Mouse (Mus musculus) CH12F3 (cell line): ENCODE measurements around the gene Fam129c.

Source experiments
- in situ Hi-C: fragments of 300-500 bp; cut with MboI; formaldehyde crosslinking; loops from 2 replicates; pipeline ENCODE4 v1.14.3; 2020; ENCODE audit warnings: low sequenced_read_pairs

Gene Fam129c

DNA sequence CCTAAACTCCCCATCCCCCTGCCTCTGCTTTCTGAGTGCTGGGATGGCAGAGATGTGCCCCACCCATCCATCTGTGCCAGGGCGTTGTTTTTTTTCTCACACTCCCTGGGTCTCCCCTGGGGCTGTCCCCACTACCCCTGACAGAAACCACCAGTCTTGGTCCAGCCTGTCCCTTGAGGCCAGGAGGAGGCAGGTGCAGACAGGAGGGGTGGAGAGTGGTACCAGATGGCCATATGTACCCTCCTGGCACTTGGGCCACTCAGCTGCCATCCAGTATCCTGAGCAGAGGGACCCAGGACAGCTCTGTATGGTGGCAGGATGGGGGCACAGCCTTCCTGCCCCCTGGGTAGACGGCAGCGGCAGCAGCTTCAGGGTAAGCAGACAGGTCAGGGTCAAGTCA lies at the start of gene Fam129c:
Gene Fam129c (plus strand): TSS at position 198 of the 400 bp plus-strand sequence.
- in situ Hi-C loops, result no loop called here

- in situ Hi-C loops, result no loop called here
Measured at GRCm38 (mm10) chr8:71550754-71551153, 46.7 kb upstream of the Fam129c start.

DNA sequence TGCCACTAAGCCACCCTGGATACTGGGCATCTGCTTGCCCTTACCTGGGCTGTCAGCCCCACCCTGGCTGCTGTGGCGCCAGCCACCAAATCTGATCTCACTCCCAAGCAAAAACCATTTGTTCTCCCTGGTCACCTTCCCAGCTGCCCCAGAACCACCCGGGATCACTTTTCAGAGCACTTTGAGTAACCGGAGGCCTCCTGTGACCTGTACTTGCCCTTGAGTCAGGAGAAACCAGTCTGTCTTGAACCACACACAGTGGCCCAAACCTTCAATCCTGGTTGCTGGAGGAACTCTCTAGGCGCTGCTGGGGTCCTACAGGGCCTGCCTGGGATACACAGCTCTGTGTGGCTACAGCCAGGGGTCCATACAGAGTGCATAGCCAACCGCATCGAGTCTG lies 44.7 kb upstream of the Fam129c start:
- in situ Hi-C loops, result no loop called here

GRCm38 (mm10) chr8:71554001-71554400 lies 43.4 kb upstream of the Fam129c start:
- in situ Hi-C loops, result no loop called here

GRCm38 (mm10) chr8:71554644-71555043 lies 42.8 kb upstream of the Fam129c start:
- in situ Hi-C loops, result no loop called here

DNA sequence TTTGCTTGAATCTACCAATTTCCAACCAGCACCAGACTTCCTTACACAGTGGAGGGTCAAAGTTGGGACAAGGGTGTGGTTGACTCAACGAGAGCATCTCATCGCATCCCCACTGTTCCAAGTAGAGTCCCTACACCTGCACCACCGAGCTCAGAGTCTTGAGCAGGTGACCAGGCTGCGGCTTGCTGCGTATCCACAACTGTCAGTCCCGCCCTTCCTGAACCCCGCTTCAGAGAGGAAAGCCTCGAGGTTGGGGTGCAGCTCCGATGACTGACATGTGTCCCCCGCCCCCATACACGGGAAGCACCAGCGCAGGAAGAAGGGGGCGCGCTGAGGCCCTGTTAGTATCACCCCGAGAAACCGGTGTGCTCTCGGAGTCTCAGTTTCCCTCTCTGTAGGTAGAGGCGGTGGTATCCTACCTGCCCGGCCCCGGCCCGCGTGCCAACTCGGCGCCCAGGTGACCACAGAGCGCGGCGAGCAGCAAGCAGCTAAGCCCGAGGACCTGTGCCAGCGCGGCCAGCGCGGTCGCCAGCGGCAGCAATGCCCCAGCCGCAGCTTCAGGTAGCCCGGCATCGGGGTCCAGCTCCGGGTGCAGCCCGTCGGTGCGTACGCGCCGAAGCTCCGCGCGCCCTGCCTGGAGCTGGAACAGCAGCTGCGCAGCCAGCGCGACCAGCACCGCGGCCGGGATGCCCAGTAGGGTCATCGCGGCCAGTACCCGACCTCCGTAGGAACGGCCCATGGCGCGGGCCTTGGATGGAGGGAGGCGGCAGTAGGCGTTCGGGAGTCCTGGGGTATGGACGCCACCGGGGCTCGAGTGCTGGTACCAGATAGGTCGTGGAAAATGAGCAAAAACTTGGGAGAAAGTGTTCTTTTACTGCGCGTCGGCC lies 39.1 kb upstream of the Fam129c start, which contains the start of gene Tmem221:
Gene Tmem221 (minus strand): TSS at position 801 of the 887 bp plus-strand sequence.
- in situ Hi-C loops, result no loop called here

DNA sequence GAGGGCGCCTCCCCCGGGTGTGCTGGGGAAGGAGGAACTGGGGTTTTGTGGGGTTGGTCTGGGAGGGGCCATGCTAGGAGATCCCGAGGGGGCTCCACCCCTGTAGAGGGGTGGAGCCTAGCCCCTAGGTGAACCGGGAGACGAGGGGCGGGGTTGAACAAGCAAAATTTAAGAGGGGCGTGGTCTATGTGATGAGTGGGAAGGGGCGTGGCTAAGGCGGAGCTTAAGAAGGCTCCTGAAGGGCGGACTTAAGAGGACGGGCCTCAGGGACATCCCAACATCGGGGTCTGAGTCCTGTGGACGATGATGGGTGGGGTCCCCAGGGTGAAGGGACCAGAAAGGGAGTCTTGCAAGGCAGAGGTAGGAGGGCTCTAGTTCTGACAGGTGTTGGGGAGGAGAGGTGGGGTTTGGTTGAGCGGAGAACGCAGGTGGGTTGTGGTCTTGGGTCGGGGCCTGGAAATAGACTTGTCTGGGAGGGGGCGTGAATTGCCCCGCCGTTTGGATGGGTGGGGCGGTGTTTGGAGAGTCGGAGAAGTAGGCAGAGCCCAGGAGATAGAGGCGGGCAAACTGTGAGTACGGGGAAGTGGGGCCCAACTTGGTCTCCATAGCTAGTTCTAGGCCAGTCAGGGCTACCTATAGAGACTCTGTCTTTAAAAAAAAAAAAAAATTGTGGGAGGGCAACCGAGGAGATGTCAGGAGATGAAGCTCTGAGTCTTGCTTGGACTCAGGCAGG lies 38.3 kb upstream of the Fam129c start:
- in situ Hi-C loops, result no loop called here

DNA sequence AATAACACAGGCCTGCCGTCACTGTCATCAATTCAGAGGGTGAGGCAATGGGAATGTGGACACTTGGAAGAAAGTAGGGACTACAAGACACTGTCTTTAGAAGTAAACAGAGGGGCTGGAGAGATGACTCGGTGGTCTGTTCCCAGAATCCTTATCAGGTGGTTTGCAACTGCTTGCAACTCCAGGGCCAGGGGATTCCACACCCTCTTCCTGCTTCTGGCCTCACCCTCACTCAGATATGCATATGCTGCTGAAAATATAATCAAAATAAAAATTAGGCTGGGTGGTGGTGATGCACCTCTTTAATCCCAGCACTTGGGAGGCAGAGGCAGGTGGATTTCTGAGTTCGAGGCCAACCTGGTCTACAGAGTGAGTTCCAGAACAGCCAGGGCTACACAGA lies 37.4 kb upstream of the Fam129c start:
- in situ Hi-C loops, result loop anchor here (10.0 kb wide), 1 partner anchor 95 kb away; no protein-coding TSS in a partner anchor

DNA sequence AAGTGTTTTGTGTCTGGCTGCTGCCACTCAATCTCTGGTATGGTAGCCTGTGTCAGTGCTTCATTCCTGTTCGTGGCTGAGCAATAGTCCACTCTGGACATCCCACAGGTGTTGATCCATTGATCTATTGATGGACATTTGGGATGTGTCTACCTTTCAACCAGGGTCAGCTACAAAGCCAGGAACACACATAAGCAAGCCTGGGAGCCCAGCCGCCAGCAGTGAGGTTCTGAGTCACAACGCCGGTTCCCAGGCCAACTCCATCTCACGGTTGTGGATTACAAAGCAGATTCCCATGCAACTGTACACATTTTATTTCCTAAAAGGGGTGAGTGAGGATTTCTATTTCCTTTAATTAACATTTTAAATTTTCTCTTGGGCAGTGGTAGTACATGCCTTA lies 36.7 kb upstream of the Fam129c start:
- in situ Hi-C loops, result loop anchor here (10.0 kb wide), 1 partner anchor 94 kb away; no protein-coding TSS in a partner anchor

DNA sequence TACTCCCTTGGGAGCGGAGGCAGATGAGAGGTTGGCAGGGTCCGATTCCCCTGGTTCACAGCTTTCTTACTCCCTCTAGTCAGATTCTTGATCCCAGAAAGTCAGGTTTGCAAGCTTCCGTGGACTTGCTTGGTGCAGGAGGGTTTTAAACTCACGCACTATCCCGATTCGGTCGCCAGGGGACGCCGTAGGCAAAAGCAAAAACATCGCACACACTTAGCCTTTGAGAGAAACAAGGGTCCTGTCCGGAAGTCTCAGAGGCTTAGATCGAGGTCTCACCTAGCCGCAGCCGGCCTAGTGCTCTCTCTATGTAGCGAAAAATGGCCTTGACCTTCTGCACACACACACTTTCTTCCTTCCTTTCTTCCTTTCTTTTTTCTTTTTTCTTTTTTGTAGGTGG lies 36.0 kb upstream of the Fam129c start:
- in situ Hi-C loops, result loop anchor here (10.0 kb wide), 1 partner anchor 93 kb away; no protein-coding TSS in a partner anchor

DNA sequence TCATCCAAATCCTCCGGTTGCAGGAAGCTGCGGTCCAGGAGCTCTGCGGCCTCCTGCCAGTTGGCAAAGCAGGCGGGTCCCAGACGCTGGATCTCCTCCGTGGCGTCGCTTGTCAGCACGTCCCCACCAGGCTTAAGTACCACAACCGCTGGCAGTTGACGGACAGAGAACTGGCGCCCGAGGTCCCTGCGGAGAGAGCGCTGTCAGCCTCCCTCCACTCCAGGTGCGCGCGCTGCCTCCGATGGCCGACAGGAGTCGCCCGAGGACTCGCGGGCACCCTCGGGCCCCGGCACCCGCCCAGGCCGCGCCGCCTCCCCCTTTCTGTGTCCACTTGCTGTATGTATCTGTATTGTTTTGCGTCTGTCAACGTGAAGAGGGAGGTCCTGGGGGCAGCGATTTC lies 34.7 kb upstream of the Fam129c start:
- in situ Hi-C loops, result loop anchor here (10.0 kb wide), 1 partner anchor 92 kb away; no protein-coding TSS in a partner anchor

DNA sequence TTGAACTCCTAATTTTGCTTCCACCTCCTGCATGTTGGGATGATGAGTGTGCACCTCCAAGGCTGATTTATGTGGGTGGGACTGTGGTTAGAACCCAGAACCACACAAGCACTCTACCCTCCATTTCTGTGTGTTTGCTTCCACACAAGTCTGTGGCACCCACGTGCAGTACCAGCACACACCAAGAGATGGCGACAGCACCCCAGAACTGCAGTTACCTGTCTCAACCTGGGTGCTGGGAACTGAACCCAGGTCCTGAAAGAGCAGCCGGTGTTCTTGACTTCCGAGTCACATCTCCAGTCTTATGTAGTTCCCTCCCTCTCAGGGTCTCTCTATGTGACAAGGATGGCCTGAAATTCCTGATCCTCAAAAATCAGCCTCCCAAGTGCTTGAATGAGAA lies 33.5 kb upstream of the Fam129c start:
- in situ Hi-C loops, result loop anchor here (10.0 kb wide), 1 partner anchor 91 kb away; no protein-coding TSS in a partner anchor

GRCm38 (mm10) chr8:71566501-71566900 lies 30.9 kb upstream of the Fam129c start, which contains the start of gene Nxnl1:
TSS of gene Nxnl1 (minus strand) at chr8:71566601.
- in situ Hi-C loops, result loop anchor here (10.0 kb wide), 1 partner anchor 88 kb away; no protein-coding TSS in a partner anchor

GRCm38 (mm10) chr8:71567587-71567986 lies 29.9 kb upstream of the Fam129c start:
- in situ Hi-C loops, result loop anchor here (10.0 kb wide), 1 partner anchor 87 kb away; no protein-coding TSS in a partner anchor

DNA sequence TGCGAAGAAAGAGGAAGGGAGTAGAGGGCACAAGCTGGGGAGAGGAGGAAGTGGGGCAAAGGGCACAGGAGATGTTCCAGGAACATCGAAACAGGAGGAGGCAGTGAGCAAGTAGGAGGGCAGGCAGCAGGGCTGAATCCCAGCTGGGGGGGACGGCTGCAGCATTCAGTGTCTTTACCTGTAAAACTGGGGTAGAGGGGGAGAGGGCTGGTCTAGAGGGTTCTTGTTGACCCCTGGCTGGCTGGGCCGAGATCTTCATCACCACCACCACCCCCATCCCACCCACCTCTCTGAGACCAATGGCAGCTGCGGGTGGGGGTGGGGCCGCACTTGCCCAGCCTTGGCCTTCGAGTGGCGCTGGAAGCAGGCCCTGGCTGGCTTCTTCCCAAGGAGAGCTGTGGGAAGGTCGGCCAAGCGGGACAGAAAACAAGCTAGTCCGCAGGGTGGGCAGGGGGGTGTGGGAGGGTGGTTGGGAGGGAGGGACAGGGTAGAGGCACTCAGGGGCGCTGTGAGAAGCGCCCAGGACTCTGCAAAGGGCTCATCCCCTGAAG lies 29.0 kb upstream of the Fam129c start, which contains the start of gene Slc27a1:
Gene Slc27a1 (plus strand): TSS at position 496 of the 551 bp plus-strand sequence.
- in situ Hi-C loops, result loop anchor here (10.0 kb wide), 1 partner anchor 86 kb away; no protein-coding TSS in a partner anchor

GRCm38 (mm10) chr8:71568941-71569340 lies 28.5 kb upstream of the Fam129c start:
- in situ Hi-C loops, result loop anchor here (10.0 kb wide), 1 partner anchor 86 kb away; no protein-coding TSS in a partner anchor

GRCm38 (mm10) chr8:71569366-71570290 lies 27.8 kb upstream of the Fam129c start:
- in situ Hi-C loops, result loop anchor here (10.0 kb wide), 1 partner anchor 85 kb away; no protein-coding TSS in a partner anchor

GRCm38 (mm10) chr8:71570291-71570954 lies 27.0 kb upstream of the Fam129c start:
- in situ Hi-C loops, result no loop called here

GRCm38 (mm10) chr8:71572077-71572476 lies 25.4 kb upstream of the Fam129c start:
- in situ Hi-C loops, result no loop called here
